In the genomic region with DNA sequence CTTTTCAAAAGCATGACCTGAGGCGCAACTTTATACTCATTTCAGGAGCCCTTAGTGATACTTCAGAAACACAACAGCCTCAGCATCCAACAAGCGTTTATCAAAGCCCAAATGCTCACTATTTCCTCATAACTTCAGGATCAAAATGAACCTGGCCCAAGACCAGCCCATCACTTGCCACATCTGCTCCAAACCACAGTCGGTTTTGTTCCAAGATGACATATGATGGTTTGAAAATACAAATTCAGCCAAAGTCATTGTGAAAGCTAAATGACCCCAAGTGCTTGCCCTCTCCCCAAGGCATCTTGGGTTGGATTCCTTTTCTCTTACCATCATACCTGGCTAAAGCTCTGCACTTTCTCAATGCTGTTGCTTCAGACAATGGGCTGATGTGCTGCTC, we compare ENCODE assay signal across 26 mouse cellular contexts. TPM values are rescaled to one million over a fixed set of nuclear protein-coding genes. Genes with fewer than 3 reads are reported as not detected.
DNase-seq lines count a peak whose midpoint lies in the region; TF ChIP-seq lines count a peak whose summit lies in the region.
"Had no signal": no experiment of that assay in that cellular context is flagged by ENCODE, and none has a peak within 500 bp of the region (broad histone marks: within the 10 kb centered on the region; RNA-seq: fewer than 3 reads in every experiment).

No protein-coding gene starts in this region.

- TF ChIP-seq CTCF in gastrocnemius, adult 2 months (IDR thresholded peaks at IDR 0.05) = no peak

- no peak overlapping the region for H3K27ac ChIP-seq in gastrocnemius, adult 2 months
- H3K27ac ChIP-seq: embryonic facial prominence, embryonic 12.5 days; embryonic facial prominence, embryonic 15.5 days; forebrain, embryonic 12.5 days; forebrain, embryonic 15.5 days; heart, adult 2 months; heart, embryonic 10.5 days; heart, embryonic 13.5 days; hindbrain, embryonic 14.5 days; hindbrain, postnatal 0 days had no signal

- intact Hi-C loops in gastrocnemius, adult 2 months (cut with DNase I) = no loop called here
- intact Hi-C loops in left cerebral cortex, postnatal 25 days (cut with DNase I) = no loop called here

- DNase-seq in gastrocnemius, adult 2 months = peak; percentile 31
- no peak for DNase-seq in gastrocnemius, postnatal 10 days
- DNase-seq in 3T3-L1 (ENCODE audit: low read depth, low spot score) (peak; percentile 79), adipocyte (ENCODE audit: low spot score) (peak; percentile 35)
- no peak for DNase-seq in left cerebral cortex, postnatal 25 days (ENCODE audit: low spot score in 2 of 2)
- no peak for DNase-seq in right cerebral cortex, adult 2 months (ENCODE audit: low spot score in 2 of 2)
- DNase-seq: adrenal gland, postnatal 10 days; adrenal gland, postnatal 36 days; cerebellum, adult 18-20 months; cerebellum, adult 9-10 months; cerebellum, postnatal 25 days; gastrocnemius, postnatal 36 days; heart, adult 2 months; heart, postnatal 14 days; heart, postnatal 4 days had no signal

- no peak overlapping the region for H3K4me3 ChIP-seq in gastrocnemius, adult 2 months
- H3K4me3 ChIP-seq: embryonic facial prominence, embryonic 12.5 days; embryonic facial prominence, embryonic 15.5 days; forebrain, embryonic 12.5 days; forebrain, embryonic 15.5 days; heart, adult 2 months; heart, embryonic 10.5 days; heart, embryonic 13.5 days had no signal

RNA-seq across cellular contexts. Expression of a gene that starts 36.1 kb away (rescaled TPM):
- under 1 TPM; 0.20 to 0.56 TPM for total RNA-seq in gastrocnemius, adult 2 months (2021)
- total RNA-seq in gastrocnemius, postnatal 10 days (2021) = 1 to 10 TPM; 1.7 TPM
- 1 to 10 TPM; 4.4 to 4.7 TPM for total RNA-seq in left cerebral cortex, postnatal 25 days (2021)
- total RNA-seq: common myeloid progenitor, adult 5-6 weeks; granulocyte monocyte progenitor cell, adult 5-6 weeks; heart, adult 2 months; MEL had no signal

Comparison
In these comparisons a context has a peak if more than half of its experiments do, and no peak if none do; other contexts are left out.
1. DNase-seq: peak in gastrocnemius, adult 2 months (single experiment), 3T3-L1 (single experiment) and adipocyte (single experiment); none in gastrocnemius, postnatal 10 days (single experiment), left cerebral cortex, postnatal 25 days (0 of 2) and right cerebral cortex, adult 2 months (0 of 2).